Mouse (Mus musculus) cerebellum, postnatal 4 days (tissue): ENCODE results near the gene Phyhd1.

ENCODE experiments used
- DNase-seq, 2 experiments: peaks; one replicate each; pipeline ENCODE4 v3.0.0; 2022; ENCODE audit warnings: low spot score in 2 of 2, mixed read lengths in 1 of 2

Gene Phyhd1

GRCm38 (mm10) chr2:30255631-30256395 lies 10.2 kb upstream of the Phyhd1 start:
- DNase-seq: no peak

GRCm38 (mm10) chr2:30256616-30257350 lies 9.2 kb upstream of the Phyhd1 start:
- DNase-seq: no peak

- DNase-seq: no peak
These were observed 8.1 kb upstream of the Phyhd1 start for GRCm38 (mm10) chr2:30257699-30258460.

- no peak for DNase-seq
These were observed 7.4 kb upstream of the Phyhd1 start for GRCm38 (mm10) chr2:30258600-30258999.

- DNase-seq: no peak
These were observed 6.6 kb upstream of the Phyhd1 start for GRCm38 (mm10) chr2:30259131-30260064.

GRCm38 (mm10) chr2:30261064-30261736 lies 4.8 kb upstream of the Phyhd1 start:
- DNase-seq: no peak

GRCm38 (mm10) chr2:30261921-30262839 lies 3.8 kb upstream of the Phyhd1 start:
- peak in 1 of 2 experiments; percentile 31 for DNase-seq

- DNase-seq: peak in 1 of 2 experiments; percentile 86
These were observed 3.1 kb upstream of the Phyhd1 start for GRCm38 (mm10) chr2:30262840-30263441.

- no peak for DNase-seq
These were observed 2.2 kb upstream of the Phyhd1 start for GRCm38 (mm10) chr2:30263811-30264210.

GRCm38 (mm10) chr2:30264671-30265519 lies 1.1 kb upstream of the Phyhd1 start:
- no peak for DNase-seq

- DNase-seq: peak in 1 of 2 experiments; percentile 32
These were observed 464 bp downstream of the Phyhd1 start for GRCm38 (mm10) chr2:30266392-30266941.

- no peak for DNase-seq
These were observed 1.5 kb downstream of the Phyhd1 start for GRCm38 (mm10) chr2:30267466-30267865.

- DNase-seq: no peak
These were observed 2.4 kb downstream of the Phyhd1 start for GRCm38 (mm10) chr2:30268371-30268770.

- DNase-seq: no peak
These were observed 3.4 kb downstream of the Phyhd1 start for GRCm38 (mm10) chr2:30269241-30269990.

GRCm38 (mm10) chr2:30270134-30270533 lies 4.1 kb downstream of the Phyhd1 start:
- DNase-seq: peak in 1 of 2 experiments; percentile 63

- DNase-seq: no peak
These were observed 14.7 kb downstream of the Phyhd1 start, which contains the start of gene Gm28038 for GRCm38 (mm10) chr2:30280743-30281142. Gene Gm28038, plus strand, starts transcription at chr2:30281043.

- DNase-seq: no peak
These were observed 15.6 kb downstream of the Phyhd1 start for GRCm38 (mm10) chr2:30281651-30282050.
